Mouse (Mus musculus) heart, adult 2 months (tissue): ENCODE results near the gene Foxf1.

Experiments
- CTCF ChIP-seq: fragments of 200-600 bp; IDR thresholded peaks from 2 replicates; pipeline ENCODE4 v1.8.1; 2022; ENCODE audit warnings: antibody characterized with exemption, mild to moderate bottlenecking, moderate library complexity
- EP300 ChIP-seq: fragments of 200-500 bp; IDR thresholded peaks from 2 replicates; pipeline ENCODE4 v1.6.1; 2011; ENCODE audit warnings: low read depth, low read length, control low read depth; ENCODE audit not compliant: insufficient read depth
- POLR2A ChIP-seq: fragments of 200-500 bp; IDR thresholded peaks from 2 replicates; pipeline ENCODE4 v1.6.1; 2011; ENCODE audit warnings: mild to moderate bottlenecking, low read depth, low read length, control low read depth; ENCODE audit not compliant: insufficient read depth

- TF ChIP-seq POLR2A, result no peak
- TF ChIP-seq EP300, result no peak
- no peak for TF ChIP-seq CTCF
These were observed 38.9 kb downstream of the Foxf1 start for GRCm38 (mm10) chr8:121123113-121123512.
